ENCODE assay signal across 16 mouse cellular contexts in the genomic region with DNA sequence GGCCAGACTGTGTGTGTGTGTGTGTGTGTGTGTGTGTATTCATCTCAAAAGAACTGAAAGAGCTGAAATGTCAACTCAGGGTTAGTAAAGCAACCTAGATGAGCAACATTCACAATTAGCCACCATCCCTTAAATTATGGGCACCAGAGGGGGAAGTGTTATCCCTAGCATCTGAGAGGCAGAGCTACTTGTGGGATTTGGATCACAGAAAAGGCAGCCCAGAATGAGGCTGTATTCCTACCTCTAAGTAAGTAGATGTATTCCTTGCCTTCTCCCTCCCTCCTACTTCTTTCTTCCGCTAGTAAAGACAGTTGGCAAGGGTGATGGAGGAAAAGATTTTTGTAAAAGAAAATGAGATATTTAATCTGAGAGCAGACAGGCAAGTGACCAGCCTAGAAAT.
"Had no signal": no experiment of that assay in that cellular context is flagged by ENCODE, and none has a peak within 500 bp of the region (broad histone marks: within the 10 kb centered on the region; RNA-seq: fewer than 3 reads in every experiment).

No protein-coding gene starts in this region.

- H3K27me3 ChIP-seq: neural tube, embryonic 12.5 days; neural tube, embryonic 13.5 days; neural tube, embryonic 15.5 days; stomach, embryonic 15.5 days had no signal

- DNase-seq: right cerebral cortex, adult 18-20 months; right cerebral cortex, postnatal 14 days; right cerebral cortex, postnatal 25 days; right cerebral cortex, postnatal 4 days; spleen, adult 18-20 months; thymus, adult 18-20 months; thymus, adult 2 months; thymus, postnatal 14 days; thymus, postnatal 25 days; thymus, postnatal 36 days; thymus, postnatal 4 days had no signal

- H3K4me3 ChIP-seq: neural tube, embryonic 12.5 days; neural tube, embryonic 13.5 days; neural tube, embryonic 15.5 days; stomach, embryonic 15.5 days had no signal

- H3K9ac ChIP-seq: neural tube, embryonic 12.5 days; neural tube, embryonic 13.5 days; neural tube, embryonic 15.5 days; stomach, embryonic 15.5 days had no signal

- H3K4me1 ChIP-seq: neural tube, embryonic 12.5 days; neural tube, embryonic 13.5 days; neural tube, embryonic 15.5 days; stomach, embryonic 15.5 days had no signal

- H3K36me3 ChIP-seq: neural tube, embryonic 12.5 days; neural tube, embryonic 13.5 days; neural tube, embryonic 15.5 days; stomach, embryonic 15.5 days had no signal

- H3K27ac ChIP-seq: neural tube, embryonic 12.5 days; neural tube, embryonic 13.5 days; neural tube, embryonic 15.5 days; stomach, embryonic 15.5 days; stomach, postnatal 0 days had no signal
